Mouse (Mus musculus): ENCODE measurements around the gene Tmem161a. TPM values are rescaled to one million over a fixed set of nuclear protein-coding genes. Genes with fewer than 3 reads are reported as not detected.

Gene Tmem161a
- polyA plus RNA-seq, 1 experiment from 2014 or later: 77.6 TPM

GRCm38 (mm10) chr8:70193238-70193637 lies 21.1 kb downstream of the Tmem161a start:
- ATAC-seq (replicated peaks; ENCODE audit: insufficient number of reproducible peaks, insufficient read depth, low FRiP score, low read depth): no peak
- no peaks in the 10 kb centered on the region; the same call in 1 of the 2 replicates for H3K36me3 ChIP-seq
- H3K27ac ChIP-seq: no peak overlapping the region
- H3K4me3 ChIP-seq: no peak overlapping the region
- no peak overlapping the region for H3K9ac ChIP-seq
- H3K4me1 ChIP-seq (replicated peaks): no peaks in the 10 kb centered on the region
- H3K27me3 ChIP-seq: no peaks in the 10 kb centered on the region
- 67% methylated on average over 5 of the region's 5 CpGs for WGBS
- H3K4me2 ChIP-seq: no peak overlapping the region
- no peaks in the 10 kb centered on the region for H3K9me3 ChIP-seq (replicated peaks)

- H3K9me3 ChIP-seq (replicated peaks): no peaks in the 10 kb centered on the region
- 82% methylated on average over 3 of the region's 3 CpGs for WGBS
- no peak overlapping the region for H3K4me3 ChIP-seq
- no peaks in the 10 kb centered on the region for H3K4me1 ChIP-seq (replicated peaks)
- no peaks in the 10 kb centered on the region; the same call in 1 of the 2 replicates for H3K36me3 ChIP-seq
- H3K4me2 ChIP-seq: no peak overlapping the region
- H3K27me3 ChIP-seq: no peaks in the 10 kb centered on the region
- no peak overlapping the region for H3K9ac ChIP-seq
- no peak for ATAC-seq (replicated peaks; ENCODE audit: insufficient number of reproducible peaks, insufficient read depth, low FRiP score, low read depth)
- no peak overlapping the region for H3K27ac ChIP-seq
These were observed 22.0 kb downstream of the Tmem161a start for GRCm38 (mm10) chr8:70194191-70194590.

- WGBS: 81% methylated on average over 2 of the region's 2 CpGs
- no peaks in the 10 kb centered on the region for H3K9me3 ChIP-seq (replicated peaks)
- no peak overlapping the region for H3K4me3 ChIP-seq
- no peak overlapping the region for H3K4me2 ChIP-seq
- no peak overlapping the region for H3K27ac ChIP-seq
- H3K36me3 ChIP-seq: no peaks in the 10 kb centered on the region
- no peaks in the 10 kb centered on the region for H3K4me1 ChIP-seq (replicated peaks)
- ATAC-seq (replicated peaks; ENCODE audit: insufficient number of reproducible peaks, insufficient read depth, low FRiP score, low read depth): no peak
- no peaks in the 10 kb centered on the region for H3K27me3 ChIP-seq
- H3K9ac ChIP-seq: no peak overlapping the region
These were observed 23.6 kb downstream of the Tmem161a start for GRCm38 (mm10) chr8:70195762-70196161.

GRCm38 (mm10) chr8:70197603-70198002 lies 25.4 kb downstream of the Tmem161a start:
- Histone ChIP-seq H3K4me2 (no peak overlapping the region), H3K27me3 (no peaks in the 10 kb centered on the region), H3K36me3 (no peaks in the 10 kb centered on the region), H3K27ac (no peak overlapping the region), H3K9ac (no peak overlapping the region), H3K4me1 (replicated peaks) (no peaks in the 10 kb centered on the region), H3K4me3 (no peak overlapping the region), H3K9me3 (replicated peaks) (no peaks in the 10 kb centered on the region)
- ATAC-seq (replicated peaks; ENCODE audit: insufficient number of reproducible peaks, insufficient read depth, low FRiP score, low read depth): no peak
- WGBS: 55% methylated on average over 7 of the region's 7 CpGs

GRCm38 (mm10) chr8:70200098-70200681 lies 28.0 kb downstream of the Tmem161a start:
- Histone ChIP-seq H3K9me3 (replicated peaks) (no peaks in the 10 kb centered on the region), H3K36me3 (no peaks in the 10 kb centered on the region), H3K27ac (no peak overlapping the region), H3K4me3 (no peak overlapping the region), H3K4me2 (no peak overlapping the region), H3K9ac (no peak overlapping the region), H3K27me3 (no peaks in the 10 kb centered on the region), H3K4me1 (replicated peaks) (peaks cover 5% of the 10 kb centered on the region)
- WGBS: 59% methylated on average over 5 of the region's 5 CpGs
- peak; percentile 40; the same call in 1 of the 2 replicates for ATAC-seq (replicated peaks; ENCODE audit: insufficient number of reproducible peaks, insufficient read depth, low FRiP score, low read depth)

- 56% methylated on average over 3 of the region's 3 CpGs for WGBS
- Histone ChIP-seq H3K9me3 (replicated peaks) (no peaks in the 10 kb centered on the region), H3K27me3 (no peaks in the 10 kb centered on the region), H3K4me2 (no peak overlapping the region), H3K4me3 (no peak overlapping the region), H3K36me3 (no peaks in the 10 kb centered on the region), H3K4me1 (replicated peaks) (peaks cover 5% of the 10 kb centered on the region), H3K27ac (no peak overlapping the region), H3K9ac (no peak overlapping the region)
- no peak for ATAC-seq (replicated peaks; ENCODE audit: insufficient number of reproducible peaks, insufficient read depth, low FRiP score, low read depth)
These were observed 29.3 kb downstream of the Tmem161a start for GRCm38 (mm10) chr8:70201417-70201816.

GRCm38 (mm10) chr8:70203072-70203471 lies 30.9 kb downstream of the Tmem161a start:
- no peaks in the 10 kb centered on the region for H3K9me3 ChIP-seq (replicated peaks)
- no peak overlapping the region for H3K4me3 ChIP-seq
- H3K4me1 ChIP-seq (replicated peaks): peaks cover 6% of the 10 kb centered on the region
- H3K27me3 ChIP-seq: no peaks in the 10 kb centered on the region
- no peak overlapping the region for H3K9ac ChIP-seq
- ATAC-seq (replicated peaks; ENCODE audit: insufficient number of reproducible peaks, insufficient read depth, low FRiP score, low read depth): no peak
- 77% methylated on average over 4 of the region's 4 CpGs for WGBS
- no peak overlapping the region for H3K27ac ChIP-seq
- no peaks in the 10 kb centered on the region for H3K36me3 ChIP-seq
- no peak overlapping the region for H3K4me2 ChIP-seq

GRCm38 (mm10) chr8:70204757-70205156 lies 32.6 kb downstream of the Tmem161a start:
- Histone ChIP-seq H3K9ac (no peak overlapping the region), H3K4me3 (no peak overlapping the region), H3K27ac (peak overlapping the region; percentile 85), H3K27me3 (no peaks in the 10 kb centered on the region), H3K36me3 (no peaks in the 10 kb centered on the region), H3K4me2 (peak overlapping the region; percentile 23; the same call in 1 of the 2 replicates), H3K4me1 (replicated peaks) (peaks cover 8% of the 10 kb centered on the region), H3K9me3 (replicated peaks) (no peaks in the 10 kb centered on the region)
- 21% methylated on average over 1 of the region's 1 CpGs for WGBS
- ATAC-seq (replicated peaks; ENCODE audit: insufficient number of reproducible peaks, insufficient read depth, low FRiP score, low read depth): no peak

- 53% methylated on average over 1 of the region's 1 CpGs for WGBS
- Histone ChIP-seq H3K4me3 (no peak overlapping the region), H3K9me3 (replicated peaks) (no peaks in the 10 kb centered on the region), H3K9ac (no peak overlapping the region), H3K36me3 (no peaks in the 10 kb centered on the region), H3K4me1 (replicated peaks) (peaks cover 18% of the 10 kb centered on the region), H3K27ac (no peak overlapping the region), H3K4me2 (no peak overlapping the region), H3K27me3 (no peaks in the 10 kb centered on the region)
- ATAC-seq (replicated peaks; ENCODE audit: insufficient number of reproducible peaks, insufficient read depth, low FRiP score, low read depth): no peak
These were observed 36.0 kb downstream of the Tmem161a start for GRCm38 (mm10) chr8:70208130-70208529.

GRCm38 (mm10) chr8:70210538-70210937 lies 38.4 kb downstream of the Tmem161a start:
- Histone ChIP-seq H3K4me1 (replicated peaks) (peaks cover 15% of the 10 kb centered on the region), H3K4me3 (peak overlapping the region; percentile 16), H3K27ac (peak overlapping the region; percentile 57), H3K9me3 (replicated peaks) (no peaks in the 10 kb centered on the region), H3K27me3 (no peaks in the 10 kb centered on the region), H3K4me2 (peak overlapping the region; percentile 95), H3K36me3 (no peaks in the 10 kb centered on the region), H3K9ac (peak overlapping the region; percentile 20; the same call in 1 of the 2 replicates)
- ATAC-seq (replicated peaks; ENCODE audit: insufficient number of reproducible peaks, insufficient read depth, low FRiP score, low read depth): no peak
- 20% methylated on average over 8 of the region's 8 CpGs for WGBS

GRCm38 (mm10) chr8:70211275-70211674 lies 39.1 kb downstream of the Tmem161a start:
- 81% methylated on average over 1 of the region's 1 CpGs for WGBS

GRCm38 (mm10) chr8:70211726-70212111 lies 39.6 kb downstream of the Tmem161a start:
- Histone ChIP-seq H3K4me1 (replicated peaks) (peaks cover 18% of the 10 kb centered on the region), H3K36me3 (no peaks in the 10 kb centered on the region), H3K27ac (peak overlapping the region; percentile 83), H3K27me3 (no peaks in the 10 kb centered on the region), H3K4me2 (peak overlapping the region; percentile 95), H3K9ac (peak overlapping the region; percentile 83), H3K4me3 (peak overlapping the region; percentile 80), H3K9me3 (replicated peaks) (no peaks in the 10 kb centered on the region)
- WGBS: under 1% methylated on average over 31 of the region's 31 CpGs
- ATAC-seq (replicated peaks; ENCODE audit: insufficient number of reproducible peaks, insufficient read depth, low FRiP score, low read depth): no peak; the same call in 1 of the 2 replicates

More at GRCm38 (mm10) chr8:70211275-70211674, 39.1 kb downstream of the Tmem161a start:
- Histone ChIP-seq H3K9me3 (replicated peaks) (no peaks in the 10 kb centered on the region), H3K36me3 (no peaks in the 10 kb centered on the region), H3K27me3 (no peaks in the 10 kb centered on the region), H3K4me2 (peak overlapping the region; percentile 95), H3K27ac (no peak overlapping the region), H3K4me3 (peak overlapping the region; percentile 80), H3K4me1 (replicated peaks) (peaks cover 15% of the 10 kb centered on the region), H3K9ac (peak overlapping the region; percentile 83)
- no peak for ATAC-seq (replicated peaks; ENCODE audit: insufficient number of reproducible peaks, insufficient read depth, low FRiP score, low read depth)
